Mouse (Mus musculus) small intestine, adult 2 months (tissue): ENCODE measurements at regions not wholly inside any gene's neighbourhood (a gene's known extent, or its start where the extent isn't known, plus 50 kb on each side); places are given as distances from the start of the nearest gene placed in this dataset.

Experiments used
- CTCF ChIP-seq: fragments of 200-500 bp; IDR thresholded peaks from 2 replicates; pipeline ENCODE4 v1.5.1; 2012; ENCODE audit warnings: low read depth, mild to moderate bottlenecking, control low read depth, inconsistent platforms, low read length, moderate library complexity, mixed read lengths; ENCODE audit not compliant: insufficient replicate concordance, insufficient read length; ENCODE audit errors: extremely low read depth
- POLR2A ChIP-seq: fragments of 200-500 bp; IDR thresholded peaks from 2 replicates; pipeline ENCODE4 v1.6.1; 2012; ENCODE audit warnings: low read depth, mild to moderate bottlenecking, control low read depth, inconsistent platforms, low read length, moderate library complexity

DNA sequence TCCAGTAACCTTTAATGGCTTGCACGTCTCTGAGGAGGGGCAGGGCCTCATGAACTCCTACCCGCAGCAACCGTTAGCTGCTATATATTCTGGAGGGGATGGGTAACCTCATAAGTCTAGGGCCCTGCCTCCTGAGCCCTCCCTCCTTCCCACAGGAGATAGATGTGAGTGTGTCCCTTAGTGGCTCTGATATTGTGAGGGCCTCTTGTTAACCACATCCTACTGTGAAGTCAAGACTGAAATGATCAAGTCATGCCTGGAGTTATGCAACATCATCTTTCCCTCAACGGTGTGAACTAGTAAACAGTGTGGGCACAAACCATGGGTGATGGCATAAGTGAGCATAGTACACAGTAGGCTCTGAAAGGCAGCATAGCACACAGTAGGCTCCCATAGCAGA is 255.8 kb upstream of the Sdk2 start:
- TF ChIP-seq CTCF: no peak
- TF ChIP-seq POLR2A: no peak
